Mouse (Mus musculus): ENCODE results near the gene Capn2. TPM values are rescaled to one million over a fixed set of nuclear protein-coding genes. Genes with fewer than 3 reads are reported as not detected.

Capn2 gene
- polyA plus RNA-seq, 1 experiment from 2014 or later, result 23.6 TPM

GRCm38 (mm10) chr1:182506229-182506986 lies 11.0 kb downstream of the Capn2 start:
- peak; percentile 63 for TF ChIP-seq CTCF (IDR thresholded peaks at IDR 0.05; ENCODE audit: low read depth)
- TF ChIP-seq EP300 (IDR thresholded peaks at IDR 0.05; ENCODE audit: low read depth), result 0 out of 2 replicates have a peak, but pooled peaks have one; percentile 29
- ATAC-seq, result peak; percentile 79
- Histone ChIP-seq H3K4me2 (ENCODE audit: low read depth, low read length) (peak overlapping the region; percentile 34), H3K9ac (replicated peaks) (no peak overlapping the region; the same call in 1 of the 2 replicates), H3K9me3 (ENCODE audit: low read length) (no peaks in the 10 kb centered on the region), H3K36me3 (replicated peaks; ENCODE audit: insufficient read depth, low read length) (peaks cover 11% of the 10 kb centered on the region; the same call in 1 of the 2 replicates), H3K27ac (ENCODE audit: low read depth) (peak overlapping the region; percentile 74), H3K27me3 (ENCODE audit: insufficient read depth, low read length) (no peaks in the 10 kb centered on the region), H3K4me3 (ENCODE audit: low read depth, low read length) (no peak overlapping the region), H3K4me1 (ENCODE audit: insufficient read depth) (peaks cover 31% of the 10 kb centered on the region)
- peak; percentile 61 for DNase-seq
- WGBS (ENCODE audit: insufficient replicate concordance), result 27% methylated on average over 7 of the region's 7 CpGs

- H3K4me1 ChIP-seq (ENCODE audit: insufficient read depth), result peaks cover 34% of the 10 kb centered on the region
- H3K36me3 ChIP-seq (replicated peaks; ENCODE audit: insufficient read depth, low read length), result peaks cover 8% of the 10 kb centered on the region; the same call in 1 of the 2 replicates
- no peak overlapping the region for H3K9ac ChIP-seq (replicated peaks)
- DNase-seq (no peak), ATAC-seq (no peak)
- no peak overlapping the region for H3K4me2 ChIP-seq (ENCODE audit: low read depth, low read length)
- TF ChIP-seq CTCF (IDR thresholded peaks at IDR 0.05; ENCODE audit: low read depth) (no peak), EP300 (IDR thresholded peaks at IDR 0.05; ENCODE audit: low read depth) (no peak)
- H3K9me3 ChIP-seq (ENCODE audit: low read length), result no peaks in the 10 kb centered on the region
- 77% methylated on average over 3 of the region's 3 CpGs for WGBS (ENCODE audit: insufficient replicate concordance)
- no peaks in the 10 kb centered on the region for H3K27me3 ChIP-seq (ENCODE audit: insufficient read depth, low read length)
- H3K27ac ChIP-seq (ENCODE audit: low read depth), result no peak overlapping the region
- no peak overlapping the region for H3K4me3 ChIP-seq (ENCODE audit: low read depth, low read length)
These were observed 12.1 kb downstream of the Capn2 start for GRCm38 (mm10) chr1:182505291-182505690.

GRCm38 (mm10) chr1:182504223-182504622 lies 13.2 kb downstream of the Capn2 start:
- peak; percentile 49 for ATAC-seq
- Histone ChIP-seq H3K27me3 (ENCODE audit: insufficient read depth, low read length) (no peaks in the 10 kb centered on the region), H3K27ac (ENCODE audit: low read depth) (0 out of 2 replicates have a peak overlapping the region, but pooled peaks have one; percentile 22), H3K4me3 (ENCODE audit: low read depth, low read length) (no peak overlapping the region), H3K4me2 (ENCODE audit: low read depth, low read length) (0 out of 2 replicates have a peak overlapping the region, but pooled peaks have one; percentile 26), H3K9ac (replicated peaks) (no peak overlapping the region), H3K36me3 (replicated peaks; ENCODE audit: insufficient read depth, low read length) (0 out of 2 replicates have a peak, but pooled peaks cover 5% of the 10 kb centered on the region), H3K9me3 (ENCODE audit: low read length) (no peaks in the 10 kb centered on the region), H3K4me1 (ENCODE audit: insufficient read depth) (peaks cover 40% of the 10 kb centered on the region)
- TF ChIP-seq CTCF (IDR thresholded peaks at IDR 0.05; ENCODE audit: low read depth), result no peak
- peak; percentile 35; the same call in 1 of the 2 replicates for TF ChIP-seq EP300 (IDR thresholded peaks at IDR 0.05; ENCODE audit: low read depth)
- 20% methylated on average over 4 of the region's 4 CpGs for WGBS (ENCODE audit: insufficient replicate concordance)
- DNase-seq, result peak; percentile 75

- 71% methylated on average over 13 of the region's 13 CpGs for WGBS (ENCODE audit: insufficient replicate concordance)
- peaks cover 44% of the 10 kb centered on the region for H3K4me1 ChIP-seq (ENCODE audit: insufficient read depth)
- TF ChIP-seq CTCF (IDR thresholded peaks at IDR 0.05; ENCODE audit: low read depth) (no peak), EP300 (IDR thresholded peaks at IDR 0.05; ENCODE audit: low read depth) (no peak)
- no peak overlapping the region for H3K4me2 ChIP-seq (ENCODE audit: low read depth, low read length)
- H3K36me3 ChIP-seq (replicated peaks; ENCODE audit: insufficient read depth, low read length), result 0 out of 2 replicates have a peak, but pooled peaks cover 5% of the 10 kb centered on the region
- H3K4me3 ChIP-seq (ENCODE audit: low read depth, low read length), result no peak overlapping the region
- H3K27me3 ChIP-seq (ENCODE audit: insufficient read depth, low read length), result no peaks in the 10 kb centered on the region
- H3K9ac ChIP-seq (replicated peaks), result no peak overlapping the region
- H3K9me3 ChIP-seq (ENCODE audit: low read length), result no peaks in the 10 kb centered on the region
- H3K27ac ChIP-seq (ENCODE audit: low read depth), result no peak overlapping the region
- DNase-seq (no peak), ATAC-seq (no peak)
These were observed 14.1 kb downstream of the Capn2 start for GRCm38 (mm10) chr1:182503206-182503900.

GRCm38 (mm10) chr1:182502491-182503050 lies 14.8 kb downstream of the Capn2 start:
- no peak overlapping the region for H3K4me3 ChIP-seq (ENCODE audit: low read depth, low read length)

More at GRCm38 (mm10) chr1:182502491-182503050, 14.8 kb downstream of the Capn2 start:
- TF ChIP-seq CTCF (IDR thresholded peaks at IDR 0.05; ENCODE audit: low read depth), result no peak
- TF ChIP-seq EP300 (IDR thresholded peaks at IDR 0.05; ENCODE audit: low read depth), result no peak; the same call in 1 of the 2 replicates
- DNase-seq (no peak), ATAC-seq (no peak)
- H3K27ac ChIP-seq (ENCODE audit: low read depth), result no peak overlapping the region
- no peak overlapping the region for H3K4me2 ChIP-seq (ENCODE audit: low read depth, low read length)
- 60% methylated on average over 7 of the region's 7 CpGs for WGBS (ENCODE audit: insufficient replicate concordance)
- H3K9ac ChIP-seq (replicated peaks), result no peak overlapping the region
- H3K36me3 ChIP-seq (replicated peaks; ENCODE audit: insufficient read depth, low read length), result 0 out of 2 replicates have a peak, but pooled peaks cover 5% of the 10 kb centered on the region
- no peaks in the 10 kb centered on the region for H3K27me3 ChIP-seq (ENCODE audit: insufficient read depth, low read length)
- H3K4me1 ChIP-seq (ENCODE audit: insufficient read depth), result peaks cover 48% of the 10 kb centered on the region
- no peaks in the 10 kb centered on the region for H3K9me3 ChIP-seq (ENCODE audit: low read length)

All from liver, postnatal 0 days (tissue).